Mouse (Mus musculus): ENCODE measurements at regions not wholly inside any gene's neighbourhood (a gene's known extent, or its start where the extent isn't known, plus 50 kb on each side); places are given as distances from the start of the nearest gene placed in this dataset.

GRCm38 (mm10) chr7:124676854-124677515, 694.3 kb downstream of the Hs3st4 start:
- H3K27me3 ChIP-seq = no peaks in the 10 kb centered on the region
- WGBS = 62% methylated on average over 3 of the region's 3 CpGs
- H3K36me3 ChIP-seq = no peaks in the 10 kb centered on the region
- H3K4me2 ChIP-seq = no peak overlapping the region
- H3K4me3 ChIP-seq (replicated peaks) = no peak overlapping the region
- no peak overlapping the region for H3K27ac ChIP-seq
- no peak for ATAC-seq (replicated peaks; ENCODE audit: low FRiP score)
- no peak overlapping the region for H3K9ac ChIP-seq
- H3K4me1 ChIP-seq = no peaks in the 10 kb centered on the region
- no peaks in the 10 kb centered on the region for H3K9me3 ChIP-seq (replicated peaks)

- Histone ChIP-seq H3K4me2 (no peak overlapping the region), H3K36me3 (no peaks in the 10 kb centered on the region), H3K9me3 (replicated peaks) (no peaks in the 10 kb centered on the region), H3K4me1 (no peaks in the 10 kb centered on the region), H3K9ac (no peak overlapping the region), H3K27ac (no peak overlapping the region), H3K4me3 (replicated peaks) (no peak overlapping the region), H3K27me3 (no peaks in the 10 kb centered on the region)
- ATAC-seq (replicated peaks; ENCODE audit: low FRiP score) = no peak
Measured at GRCm38 (mm10) chr7:124680561-124680960, 697.9 kb downstream of the Hs3st4 start.

GRCm38 (mm10) chr7:124681212-124681611, 698.5 kb downstream of the Hs3st4 start:
- Histone ChIP-seq H3K4me1 (no peaks in the 10 kb centered on the region), H3K27ac (no peak overlapping the region), H3K4me3 (replicated peaks) (no peak overlapping the region), H3K27me3 (no peaks in the 10 kb centered on the region), H3K4me2 (no peak overlapping the region), H3K9ac (no peak overlapping the region), H3K9me3 (replicated peaks) (no peaks in the 10 kb centered on the region), H3K36me3 (no peaks in the 10 kb centered on the region)
- WGBS = 70% methylated on average over 10 of the region's 10 CpGs
- ATAC-seq (replicated peaks; ENCODE audit: low FRiP score) = no peak

GRCm38 (mm10) chr7:124681820-124682219, 699.2 kb downstream of the Hs3st4 start:
- Histone ChIP-seq H3K4me2 (no peak overlapping the region), H3K4me1 (no peaks in the 10 kb centered on the region), H3K9me3 (replicated peaks) (no peaks in the 10 kb centered on the region), H3K9ac (no peak overlapping the region), H3K27ac (no peak overlapping the region), H3K27me3 (no peaks in the 10 kb centered on the region), H3K4me3 (replicated peaks) (no peak overlapping the region), H3K36me3 (no peaks in the 10 kb centered on the region)
- 95% methylated on average over 2 of the region's 2 CpGs for WGBS
- ATAC-seq (replicated peaks; ENCODE audit: low FRiP score) = no peak

GRCm38 (mm10) chr7:124685424-124685823, 702.8 kb downstream of the Hs3st4 start:
- Histone ChIP-seq H3K36me3 (no peaks in the 10 kb centered on the region), H3K4me1 (no peaks in the 10 kb centered on the region), H3K4me2 (no peak overlapping the region), H3K27me3 (no peaks in the 10 kb centered on the region), H3K9me3 (replicated peaks) (no peaks in the 10 kb centered on the region), H3K27ac (no peak overlapping the region), H3K4me3 (replicated peaks) (no peak overlapping the region), H3K9ac (no peak overlapping the region)
- ATAC-seq (replicated peaks; ENCODE audit: low FRiP score) = 0 out of 2 replicates have a peak, but pooled peaks have one; percentile 62
- WGBS = 41% methylated on average over 2 of the region's 2 CpGs

GRCm38 (mm10) chr7:124704163-124704824, 721.6 kb downstream of the Hs3st4 start:
- WGBS = 27% methylated on average over 6 of the region's 6 CpGs
- Histone ChIP-seq H3K4me3 (replicated peaks) (no peak overlapping the region), H3K9ac (no peak overlapping the region)

GRCm38 (mm10) chr7:124707143-124707542, 724.5 kb downstream of the Hs3st4 start:
- Histone ChIP-seq H3K4me2 (no peak overlapping the region), H3K4me1 (peaks cover 13% of the 10 kb centered on the region), H3K9me3 (replicated peaks) (no peaks in the 10 kb centered on the region), H3K9ac (no peak overlapping the region), H3K4me3 (replicated peaks) (no peak overlapping the region), H3K27me3 (no peaks in the 10 kb centered on the region), H3K36me3 (no peaks in the 10 kb centered on the region), H3K27ac (no peak overlapping the region)
- ATAC-seq (replicated peaks; ENCODE audit: low FRiP score) = 0 out of 2 replicates have a peak, but pooled peaks have one; percentile 40
- WGBS = 17% methylated on average over 3 of the region's 3 CpGs

More at GRCm38 (mm10) chr7:124704163-124704824, 721.6 kb downstream of the Hs3st4 start:
- ATAC-seq (replicated peaks; ENCODE audit: low FRiP score) = no peak
- peaks cover 11% of the 10 kb centered on the region for H3K4me1 ChIP-seq
- no peak overlapping the region for H3K4me2 ChIP-seq
- H3K27ac ChIP-seq = no peak overlapping the region
- H3K9me3 ChIP-seq (replicated peaks) = no peaks in the 10 kb centered on the region
- no peaks in the 10 kb centered on the region for H3K36me3 ChIP-seq
- H3K27me3 ChIP-seq = no peaks in the 10 kb centered on the region

- H3K27ac ChIP-seq = no peak overlapping the region
- H3K9ac ChIP-seq = no peak overlapping the region
- H3K4me3 ChIP-seq (replicated peaks) = no peak overlapping the region
- H3K4me1 ChIP-seq = peaks cover 13% of the 10 kb centered on the region
- H3K36me3 ChIP-seq = no peaks in the 10 kb centered on the region
- H3K27me3 ChIP-seq = no peaks in the 10 kb centered on the region
- ATAC-seq (replicated peaks; ENCODE audit: low FRiP score) = 0 out of 2 replicates have a peak, but pooled peaks have one; percentile 40
- WGBS = 32% methylated on average over 11 of the region's 11 CpGs
- H3K9me3 ChIP-seq (replicated peaks) = no peaks in the 10 kb centered on the region
- no peak overlapping the region for H3K4me2 ChIP-seq
Measured at GRCm38 (mm10) chr7:124708771-124709485, 726.3 kb downstream of the Hs3st4 start.

GRCm38 (mm10) chr7:124720927-124721326, 723.5 kb upstream of the Kdm8 start:
- Histone ChIP-seq H3K9me3 (replicated peaks) (no peaks in the 10 kb centered on the region), H3K4me1 (no peaks in the 10 kb centered on the region), H3K27ac (no peak overlapping the region), H3K4me3 (replicated peaks) (no peak overlapping the region), H3K9ac (no peak overlapping the region), H3K4me2 (no peak overlapping the region), H3K36me3 (no peaks in the 10 kb centered on the region), H3K27me3 (no peaks in the 10 kb centered on the region)
- WGBS = 57% methylated on average over 1 of the region's 1 CpGs
- ATAC-seq (replicated peaks; ENCODE audit: low FRiP score) = no peak

GRCm38 (mm10) chr7:124742086-124742485, 702.4 kb upstream of the Kdm8 start:
- Histone ChIP-seq H3K36me3 (no peaks in the 10 kb centered on the region), H3K4me3 (replicated peaks) (no peak overlapping the region), H3K9me3 (replicated peaks) (no peaks in the 10 kb centered on the region), H3K27ac (no peak overlapping the region), H3K27me3 (no peaks in the 10 kb centered on the region), H3K4me2 (no peak overlapping the region), H3K4me1 (no peaks in the 10 kb centered on the region), H3K9ac (no peak overlapping the region)
- 6% methylated on average over 2 of the region's 2 CpGs for WGBS
- ATAC-seq (replicated peaks; ENCODE audit: low FRiP score) = no peak

- no peak for ATAC-seq (replicated peaks; ENCODE audit: low FRiP score)
- Histone ChIP-seq H3K9me3 (replicated peaks) (no peaks in the 10 kb centered on the region), H3K4me1 (no peaks in the 10 kb centered on the region), H3K27me3 (no peaks in the 10 kb centered on the region), H3K4me3 (replicated peaks) (no peak overlapping the region), H3K4me2 (no peak overlapping the region), H3K36me3 (no peaks in the 10 kb centered on the region), H3K27ac (no peak overlapping the region), H3K9ac (no peak overlapping the region)
- 77% methylated on average over 2 of the region's 2 CpGs for WGBS
Measured at GRCm38 (mm10) chr7:124746321-124746720, 698.2 kb upstream of the Kdm8 start.

- Histone ChIP-seq H3K4me1 (no peaks in the 10 kb centered on the region), H3K4me3 (replicated peaks) (no peak overlapping the region), H3K9ac (no peak overlapping the region), H3K4me2 (no peak overlapping the region), H3K36me3 (no peaks in the 10 kb centered on the region), H3K27me3 (no peaks in the 10 kb centered on the region), H3K27ac (no peak overlapping the region), H3K9me3 (replicated peaks) (no peaks in the 10 kb centered on the region)
- no peak for ATAC-seq (replicated peaks; ENCODE audit: low FRiP score)
- 66% methylated on average over 3 of the region's 3 CpGs for WGBS
Measured at GRCm38 (mm10) chr7:124748396-124748795, 696.1 kb upstream of the Kdm8 start.
